Mouse (Mus musculus) heart, adult 9 months (tissue): ENCODE measurements at regions not wholly inside any gene's neighbourhood (a gene's known extent, or its start where the extent isn't known, plus 50 kb on each side); places are given as distances from the start of the nearest gene placed in this dataset.
"Not testable (repeated sequence)": the region's sequence is repeated elsewhere in the genome, so short reads cannot be mapped to it uniquely, and the experiment has no call there.

Source experiments
- DNase-seq, 2 experiments: peaks; one replicate each; pipeline ENCODE4 v3.0.0; 2022; ENCODE audit warnings: low spot score in 2 of 2

GRCm38 (mm10) chr2:168424277-168425099, 143.0 kb upstream of the Kcng1 start:
- no peak for DNase-seq

GRCm38 (mm10) chr2:168423551-168423950, 142.0 kb upstream of the Kcng1 start:
- DNase-seq, result no peak

- DNase-seq, result no peak
Measured at GRCm38 (mm10) chr2:168415140-168415539, 133.6 kb upstream of the Kcng1 start.

- DNase-seq, result no peak
Measured at GRCm38 (mm10) chr2:168414110-168414872, 132.8 kb upstream of the Kcng1 start.

- no peak for DNase-seq
Measured at GRCm38 (mm10) chr2:168412853-168413252, 131.3 kb upstream of the Kcng1 start.

GRCm38 (mm10) chr2:168402782-168403513, 121.4 kb upstream of the Kcng1 start:
- no peak for DNase-seq

- no peak for DNase-seq
Measured at GRCm38 (mm10) chr2:168399088-168399709, 117.7 kb upstream of the Kcng1 start.

- no peak for DNase-seq
Measured at GRCm38 (mm10) chr2:168396316-168396715, 114.8 kb upstream of the Kcng1 start.

- DNase-seq, result no peak
Measured at GRCm38 (mm10) chr2:168393341-168393740, 111.8 kb upstream of the Kcng1 start.

GRCm38 (mm10) chr2:168392171-168392570, 110.6 kb upstream of the Kcng1 start:
- DNase-seq, result not testable (repeated sequence)

- DNase-seq, result no peak
Measured at GRCm38 (mm10) chr2:168380606-168381005, 99.1 kb upstream of the Kcng1 start.

GRCm38 (mm10) chr2:168372356-168372755, 90.8 kb upstream of the Kcng1 start:
- no peak for DNase-seq

GRCm38 (mm10) chr2:168371245-168371644, 89.7 kb upstream of the Kcng1 start:
- DNase-seq, result no peak

GRCm38 (mm10) chr2:168359200-168359599, 77.7 kb upstream of the Kcng1 start:
- DNase-seq, result no peak

GRCm38 (mm10) chr2:168358551-168358950, 77.0 kb upstream of the Kcng1 start:
- DNase-seq, result no peak

- no peak for DNase-seq
Measured at GRCm38 (mm10) chr2:168357815-168358214, 76.3 kb upstream of the Kcng1 start.

- no peak for DNase-seq
Measured at GRCm38 (mm10) chr2:168354397-168354796, 72.9 kb upstream of the Kcng1 start.

GRCm38 (mm10) chr2:168352626-168353025, 71.1 kb upstream of the Kcng1 start:
- no peak for DNase-seq

GRCm38 (mm10) chr2:168352194-168352593, 70.7 kb upstream of the Kcng1 start:
- DNase-seq, result no peak

GRCm38 (mm10) chr2:168345384-168345783, 63.8 kb upstream of the Kcng1 start:
- no peak for DNase-seq

- DNase-seq, result no peak
Measured at GRCm38 (mm10) chr2:168343705-168344104, 62.2 kb upstream of the Kcng1 start.

- no peak for DNase-seq
Measured at GRCm38 (mm10) chr2:168338819-168339218, 57.3 kb upstream of the Kcng1 start.
